Mouse (Mus musculus) spleen, postnatal 10 days (tissue): ENCODE measurements at regions not wholly inside any gene's neighbourhood (a gene's known extent, or its start where the extent isn't known, plus 50 kb on each side); places are given as distances from the start of the nearest gene placed in this dataset.

Experiments
- DNase-seq, 2 experiments: peaks; one replicate each; pipeline ENCODE4 v3.0.0; 2021 to 2022; ENCODE audit warnings: low spot score in 2 of 2

DNA sequence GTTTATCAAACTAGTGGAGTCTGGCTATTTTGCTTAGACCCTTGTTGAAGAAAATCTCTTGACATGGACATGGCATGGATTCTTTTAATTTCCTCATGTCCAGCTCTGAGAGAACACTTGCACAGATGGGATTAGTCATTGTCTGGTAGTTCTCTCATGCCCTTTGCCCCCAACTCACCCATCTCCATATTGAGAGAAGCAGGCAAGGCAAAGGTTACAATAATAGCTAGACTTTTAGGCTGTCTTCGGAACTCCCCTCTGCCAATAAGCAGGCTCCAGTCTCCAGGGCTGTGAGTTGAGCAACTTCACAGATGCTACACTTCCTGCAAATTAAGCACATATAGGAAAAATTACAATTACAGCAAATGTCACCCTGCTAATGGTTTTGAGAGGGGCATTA lies 558.0 kb upstream of the Alcam start:
- no peak for DNase-seq

DNA sequence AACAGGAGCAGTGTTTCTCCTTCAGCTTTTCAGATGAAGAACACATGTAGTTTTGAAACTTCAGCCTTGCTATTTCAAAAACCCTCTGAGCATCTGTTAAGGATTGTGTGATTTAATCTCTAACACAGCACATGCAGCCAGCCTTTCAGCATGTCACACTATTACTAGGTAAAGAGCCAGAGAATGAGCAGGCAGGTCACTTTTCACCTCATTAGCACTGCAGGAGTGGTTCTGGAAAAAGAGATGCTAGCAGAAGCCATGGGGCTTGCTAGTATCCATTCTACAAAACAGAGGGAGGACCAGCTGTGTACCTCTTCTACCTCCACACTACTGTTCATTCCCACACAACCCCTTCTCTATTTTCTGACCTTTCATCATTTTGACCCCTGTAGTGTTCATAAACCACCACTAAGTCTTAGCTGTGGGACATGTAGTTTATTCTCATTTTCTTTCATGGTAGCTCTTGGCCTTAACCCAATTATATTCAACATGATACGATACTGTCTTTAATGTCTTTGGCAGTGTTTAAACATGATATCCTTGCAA lies 535.1 kb upstream of the Alcam start:
- no peak for DNase-seq

DNA sequence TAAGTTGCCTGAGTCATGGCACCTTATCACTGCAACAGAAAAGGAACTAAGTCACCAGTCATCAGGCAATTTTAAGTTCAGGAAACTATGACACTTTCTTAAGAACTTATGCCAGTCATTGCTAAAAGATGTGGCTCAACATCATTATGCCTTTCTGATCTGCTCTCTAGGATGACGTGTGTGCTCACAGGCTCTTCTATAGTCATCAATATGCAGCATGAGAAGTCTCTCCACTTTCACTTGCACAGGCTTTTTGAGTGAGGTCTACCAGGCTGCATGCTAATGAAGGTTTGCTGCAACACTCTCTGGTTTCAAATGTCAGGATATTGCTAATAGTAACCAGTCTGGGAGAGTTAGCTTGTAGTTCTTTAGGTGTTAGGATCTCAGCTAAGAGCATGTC lies 530.5 kb upstream of the Alcam start:
- no peak for DNase-seq

DNA sequence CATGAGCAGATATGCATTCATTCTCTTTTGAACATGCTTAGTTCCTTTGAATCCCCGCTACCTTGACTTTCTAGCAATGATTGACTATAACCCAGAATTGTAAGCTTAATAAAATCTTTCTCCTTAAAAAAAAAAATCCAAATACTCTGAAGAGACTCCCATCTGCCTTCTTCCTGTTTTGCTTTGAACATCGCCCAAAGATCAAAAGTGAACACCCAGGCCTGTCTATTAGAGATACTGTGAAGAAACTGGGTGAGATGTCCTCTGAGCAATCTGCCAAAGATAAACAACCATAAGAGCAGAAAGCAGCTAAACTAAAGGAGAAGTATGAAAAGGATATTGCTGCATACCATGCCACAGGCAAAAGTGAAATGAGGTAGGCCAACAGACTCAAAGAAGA lies 527.1 kb upstream of the Alcam start:
- no peak for DNase-seq

DNA sequence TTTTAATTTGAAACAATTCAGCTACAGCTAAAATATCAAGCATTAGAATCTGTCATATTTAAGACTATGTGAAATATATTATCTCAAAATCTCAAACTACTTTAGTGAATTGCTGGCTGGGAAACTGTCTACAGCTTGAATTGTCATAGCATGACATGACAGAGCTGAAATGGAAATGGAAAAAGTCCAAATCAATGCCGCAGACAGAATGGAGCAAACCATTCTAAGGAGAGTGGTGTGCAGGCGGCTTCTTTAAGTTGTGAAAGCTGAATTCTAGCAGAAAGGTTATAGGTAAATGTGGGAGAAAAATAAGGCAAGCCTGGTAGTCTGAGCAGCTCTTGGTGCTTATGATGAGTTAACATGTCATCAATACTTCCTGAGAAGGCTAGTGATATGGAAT lies 518.9 kb upstream of the Alcam start:
- no peak for DNase-seq

DNA sequence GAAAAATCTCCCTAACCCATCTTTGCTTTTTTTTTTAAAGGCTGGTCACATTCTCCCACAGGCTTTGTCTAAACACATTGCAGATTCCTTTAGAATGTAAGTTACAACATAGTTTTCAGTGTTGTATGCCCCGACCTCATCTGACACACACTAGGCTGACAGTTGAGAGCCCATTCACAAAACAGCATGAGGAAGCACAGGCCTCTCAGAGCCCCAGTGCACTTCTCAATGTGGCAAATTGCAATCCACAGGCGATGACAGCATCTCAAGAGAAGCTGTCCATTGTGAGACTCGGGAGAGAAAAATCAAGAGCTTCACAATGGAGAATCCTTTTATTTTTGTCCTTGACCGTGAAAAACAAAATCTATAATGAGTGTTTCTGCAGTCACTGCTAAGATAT lies 493.8 kb upstream of the Alcam start:
- DNase-seq = no peak

DNA sequence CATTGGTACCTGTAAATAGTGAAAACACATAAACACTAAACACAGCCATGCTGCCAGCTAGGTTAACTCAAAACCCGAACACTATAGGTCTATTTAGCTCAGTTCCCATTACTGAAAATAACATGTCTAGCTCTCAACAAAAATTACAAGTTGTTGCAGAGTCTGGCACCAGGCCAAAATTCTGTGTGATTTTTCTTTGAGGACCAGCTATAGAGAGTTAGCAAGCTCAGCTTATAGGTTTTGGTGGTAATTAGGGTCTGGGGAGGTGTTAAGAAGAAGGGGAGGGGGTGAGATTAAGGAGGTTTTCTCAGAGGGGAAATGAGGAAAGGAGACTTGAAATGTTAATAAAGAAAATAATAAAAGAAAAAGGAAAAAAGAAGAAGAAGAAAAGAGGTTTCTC lies 480.9 kb upstream of the Alcam start:
- no peak for DNase-seq

DNA sequence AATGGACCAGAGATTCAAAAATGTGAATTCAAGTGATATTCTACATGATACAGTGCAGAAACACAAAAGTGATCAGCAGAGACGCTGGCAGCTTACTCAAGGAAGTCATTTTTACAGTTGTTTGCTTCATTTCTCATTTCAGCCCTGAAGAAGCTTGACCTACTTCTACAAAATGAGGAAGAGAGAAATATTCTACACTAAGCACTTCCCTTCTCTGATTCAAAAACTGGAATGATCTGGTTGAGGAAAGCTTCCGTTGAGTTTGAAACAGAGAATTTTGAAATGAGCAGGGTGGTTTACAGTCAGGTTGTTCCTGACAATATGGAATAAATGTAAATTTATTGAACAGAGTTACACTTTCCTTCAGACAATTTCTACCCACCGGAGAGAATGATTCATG lies 478.1 kb upstream of the Alcam start:
- DNase-seq = no peak

DNA sequence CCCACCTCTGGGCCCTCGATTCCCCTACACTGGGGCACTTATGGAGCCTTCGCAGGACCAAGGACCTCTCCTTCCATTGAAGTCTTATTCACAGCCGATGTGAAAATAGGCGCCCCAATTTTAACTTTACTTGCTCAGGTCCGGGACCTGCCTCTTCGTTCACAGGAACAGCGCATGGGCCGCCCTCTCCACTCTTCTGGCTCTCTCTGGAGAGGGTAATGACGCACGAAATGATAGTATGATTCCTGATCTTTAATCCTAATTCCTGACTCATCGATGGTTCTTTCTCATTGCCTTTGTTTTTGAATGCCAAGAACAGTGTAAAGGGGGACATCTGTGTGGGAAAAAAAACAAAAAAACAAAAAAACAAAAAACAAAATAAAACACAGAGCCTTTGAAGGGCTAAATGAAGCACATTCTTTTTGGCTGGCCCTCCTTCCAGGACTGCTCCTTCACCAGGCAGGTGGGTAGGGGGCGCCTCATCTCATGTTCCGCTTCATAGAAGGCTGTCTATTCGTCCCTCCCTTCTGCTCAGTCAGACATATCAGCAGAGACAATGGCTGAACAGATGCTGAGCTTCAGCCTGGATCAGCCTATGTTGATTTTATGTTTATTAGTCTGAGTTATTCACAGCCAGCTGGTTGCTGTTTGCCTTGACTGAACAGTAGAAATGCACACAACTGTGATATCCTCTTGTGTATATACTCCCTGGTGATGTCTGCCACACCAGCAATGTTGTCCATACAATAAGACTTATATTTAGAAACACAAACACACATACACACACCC lies 438.8 kb upstream of the Alcam start:
- DNase-seq = no peak

GRCm38 (mm10) chr16:52879463-52880114 lies 425.7 kb upstream of the Alcam start:
- DNase-seq = no peak

DNA sequence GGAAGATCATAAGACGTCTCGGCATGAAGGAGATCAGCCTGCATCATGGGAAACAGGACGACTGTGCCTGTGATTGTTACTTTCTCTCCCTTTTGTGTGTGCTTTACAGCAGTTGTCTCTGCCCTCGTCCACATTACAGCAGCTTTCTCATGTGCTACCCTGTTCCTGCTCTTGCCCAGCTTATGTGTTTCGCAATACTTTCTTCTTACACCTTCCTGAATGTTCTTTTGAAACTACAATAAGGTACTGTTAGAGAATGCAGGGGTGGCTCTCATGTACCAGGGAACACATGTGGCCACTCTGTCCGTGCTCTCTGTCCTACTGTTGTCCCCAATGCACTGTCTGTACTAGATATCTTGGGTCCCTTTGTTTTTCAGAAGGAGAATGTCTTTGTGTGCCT lies 414.0 kb upstream of the Alcam start:
- no peak for DNase-seq

DNA sequence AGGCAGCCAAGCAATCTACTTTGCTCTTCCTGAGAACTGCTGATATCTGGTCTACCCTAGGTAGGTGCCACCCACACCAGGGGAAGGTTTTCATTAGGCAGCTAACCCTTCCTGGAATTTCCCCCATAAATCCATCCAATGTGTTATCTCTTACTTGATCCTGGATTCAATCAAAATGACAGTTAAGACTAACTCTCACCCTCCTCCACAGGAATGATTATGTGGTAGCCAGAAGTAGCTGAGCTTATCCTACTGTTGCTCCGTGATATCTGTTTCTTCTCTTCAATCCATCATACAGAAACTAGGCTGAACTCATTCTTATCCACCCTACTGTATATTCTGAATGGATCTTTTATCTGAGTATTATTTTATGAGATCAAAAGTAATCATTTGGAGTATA lies 409.7 kb upstream of the Alcam start:
- DNase-seq = no peak

- no peak for DNase-seq
Measured at GRCm38 (mm10) chr16:52861263-52861662, 407.4 kb upstream of the Alcam start.

GRCm38 (mm10) chr16:52858441-52859209 lies 404.8 kb upstream of the Alcam start:
- no peak for DNase-seq

DNA sequence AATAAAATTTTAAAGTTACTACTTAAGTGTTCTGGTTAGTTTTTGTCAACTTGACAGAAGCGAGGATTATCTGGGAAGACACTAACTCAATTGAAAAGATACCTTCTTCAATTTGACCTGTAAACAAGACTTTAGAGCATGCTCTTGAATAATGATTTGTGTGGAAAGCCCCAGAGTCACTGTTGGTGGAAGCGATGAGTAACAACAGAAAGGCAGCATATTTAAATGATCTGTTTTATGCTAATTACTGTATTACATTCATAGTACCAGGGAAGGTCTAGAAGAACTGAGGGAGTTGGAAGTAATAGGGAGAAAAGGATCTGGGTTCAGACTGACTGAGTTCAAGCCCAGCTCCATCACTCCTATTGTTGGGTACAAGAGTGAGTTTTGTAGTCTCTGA lies 397.3 kb upstream of the Alcam start:
- DNase-seq = no peak

GRCm38 (mm10) chr16:52818976-52819375 lies 365.1 kb upstream of the Alcam start:
- no peak for DNase-seq

DNA sequence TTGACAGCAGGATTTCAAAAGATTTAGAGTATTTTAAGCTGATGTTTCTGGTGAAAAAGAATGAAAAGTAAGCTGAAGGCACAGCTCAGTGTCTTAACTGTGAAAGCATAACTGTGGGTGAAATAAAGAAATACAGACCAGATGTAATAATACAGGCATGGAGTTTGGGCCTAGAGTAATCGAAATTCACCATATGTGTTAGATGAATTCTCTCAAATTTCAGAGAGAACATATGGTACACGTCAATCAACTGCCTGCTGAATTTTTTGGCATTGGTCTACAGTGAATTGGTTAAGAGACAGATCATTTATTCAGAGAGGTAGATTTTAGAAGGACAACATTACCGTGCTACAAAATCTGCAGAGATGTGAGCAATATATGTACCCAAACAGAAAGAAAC lies 357.3 kb upstream of the Alcam start:
- DNase-seq = no peak

DNA sequence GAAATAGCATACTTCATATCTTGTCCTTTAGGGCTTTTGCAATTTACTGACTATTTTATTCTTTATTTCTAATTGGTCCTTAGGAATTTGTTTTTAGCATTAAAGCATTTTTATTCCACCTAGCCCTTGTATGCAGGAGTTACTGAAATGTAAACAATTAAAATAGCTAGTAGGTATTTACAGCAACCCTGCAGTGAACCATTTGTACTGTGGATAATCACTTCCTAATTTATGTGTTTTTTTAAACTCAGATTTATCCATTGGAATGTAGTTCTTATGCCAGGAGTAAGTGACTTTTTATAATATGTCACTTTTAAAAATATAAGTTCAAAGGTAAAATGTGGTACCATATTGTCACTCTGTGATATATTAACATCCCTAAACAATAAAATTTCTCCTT lies 350.5 kb upstream of the Alcam start:
- DNase-seq = no peak

- DNase-seq = no peak
Measured at GRCm38 (mm10) chr16:52799715-52800392, 346.0 kb upstream of the Alcam start.

DNA sequence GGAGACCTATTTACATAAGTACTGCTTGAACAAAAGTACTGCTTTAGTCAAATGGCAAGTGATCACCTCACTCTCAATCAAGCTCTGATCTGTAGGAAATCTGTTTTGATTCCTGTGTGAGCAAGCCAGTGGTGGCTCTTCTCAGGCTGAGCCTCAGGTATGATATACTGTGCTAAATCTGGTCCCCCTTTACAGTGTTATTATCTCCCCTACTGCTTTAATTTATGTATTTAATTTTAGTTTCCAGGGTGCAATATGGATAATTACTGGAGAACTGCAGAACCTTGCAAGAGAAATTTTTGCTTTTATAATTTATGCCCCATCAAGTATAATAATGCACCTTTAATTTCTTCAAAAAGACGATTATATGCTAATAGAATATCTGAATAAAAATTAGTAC lies 341.3 kb upstream of the Alcam start:
- DNase-seq = no peak

GRCm38 (mm10) chr16:52789946-52790345 lies 336.1 kb upstream of the Alcam start:
- DNase-seq = no peak

DNA sequence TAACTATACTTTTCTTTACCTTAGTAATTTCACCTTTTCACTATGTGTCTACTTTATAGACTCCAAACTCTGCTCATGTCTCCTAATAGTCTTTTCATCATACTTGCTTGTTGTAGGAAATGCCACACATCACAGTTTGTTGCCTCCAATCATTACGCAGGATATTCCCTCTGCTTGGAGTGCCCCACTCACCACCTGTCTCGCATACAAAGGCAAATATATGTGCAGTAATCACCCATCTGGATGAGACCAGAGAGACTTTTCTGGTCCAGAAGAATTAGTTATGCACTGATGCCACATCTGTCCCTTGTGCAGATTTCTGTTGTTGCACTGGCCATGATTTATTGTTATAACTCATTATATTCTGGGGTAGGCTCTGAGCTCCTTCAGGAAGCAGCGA lies 293.9 kb upstream of the Alcam start:
- DNase-seq = no peak
